Mouse (Mus musculus): ENCODE data around the gene Stk10. TPM values are rescaled to one million over a fixed set of nuclear protein-coding genes. Genes with fewer than 3 reads are reported as not detected.

The Stk10 gene
- total RNA-seq (2023; ENCODE audit: inconsistent age): 231 to 239 TPM (median 236 TPM) in 4 replicates

DNA sequence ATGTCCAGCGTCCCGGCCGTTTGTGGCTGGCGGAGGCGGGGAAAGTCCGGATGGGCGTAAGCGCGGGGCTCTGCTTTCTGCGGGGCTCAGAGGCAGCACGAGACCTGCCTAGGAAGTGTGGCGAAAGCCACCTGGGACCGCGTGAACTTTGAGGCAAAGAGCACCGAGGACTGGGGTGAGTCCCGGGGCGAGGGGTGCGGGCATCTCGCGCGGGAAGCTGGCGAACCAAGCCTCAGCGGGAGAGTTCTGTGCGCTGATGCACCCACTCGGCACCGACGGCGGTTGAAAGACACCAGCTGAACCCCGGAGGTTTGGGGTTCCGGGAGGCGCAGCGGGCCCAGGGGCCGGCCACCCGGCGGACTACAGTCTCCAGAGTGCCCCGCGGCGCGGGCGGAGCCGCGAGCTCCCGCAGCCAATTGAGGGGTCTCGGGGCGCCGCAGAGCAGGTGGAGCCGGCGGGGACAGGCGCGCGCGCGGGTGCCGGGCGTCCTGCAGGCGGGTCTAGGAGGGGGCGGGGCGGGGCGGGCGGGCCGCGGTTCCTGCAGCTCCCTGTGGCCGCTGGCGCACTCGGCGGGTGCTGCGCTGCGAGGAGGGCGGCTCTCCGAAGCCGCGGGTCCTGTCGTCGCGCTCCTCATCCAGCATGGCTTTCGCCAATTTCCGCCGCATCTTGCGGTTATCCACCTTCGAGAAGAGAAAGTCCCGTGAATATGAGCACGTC, at the start of gene Stk10:
Gene Stk10, plus strand, starts transcription at position 541 of the 717 bp plus-strand sequence.

DNA sequence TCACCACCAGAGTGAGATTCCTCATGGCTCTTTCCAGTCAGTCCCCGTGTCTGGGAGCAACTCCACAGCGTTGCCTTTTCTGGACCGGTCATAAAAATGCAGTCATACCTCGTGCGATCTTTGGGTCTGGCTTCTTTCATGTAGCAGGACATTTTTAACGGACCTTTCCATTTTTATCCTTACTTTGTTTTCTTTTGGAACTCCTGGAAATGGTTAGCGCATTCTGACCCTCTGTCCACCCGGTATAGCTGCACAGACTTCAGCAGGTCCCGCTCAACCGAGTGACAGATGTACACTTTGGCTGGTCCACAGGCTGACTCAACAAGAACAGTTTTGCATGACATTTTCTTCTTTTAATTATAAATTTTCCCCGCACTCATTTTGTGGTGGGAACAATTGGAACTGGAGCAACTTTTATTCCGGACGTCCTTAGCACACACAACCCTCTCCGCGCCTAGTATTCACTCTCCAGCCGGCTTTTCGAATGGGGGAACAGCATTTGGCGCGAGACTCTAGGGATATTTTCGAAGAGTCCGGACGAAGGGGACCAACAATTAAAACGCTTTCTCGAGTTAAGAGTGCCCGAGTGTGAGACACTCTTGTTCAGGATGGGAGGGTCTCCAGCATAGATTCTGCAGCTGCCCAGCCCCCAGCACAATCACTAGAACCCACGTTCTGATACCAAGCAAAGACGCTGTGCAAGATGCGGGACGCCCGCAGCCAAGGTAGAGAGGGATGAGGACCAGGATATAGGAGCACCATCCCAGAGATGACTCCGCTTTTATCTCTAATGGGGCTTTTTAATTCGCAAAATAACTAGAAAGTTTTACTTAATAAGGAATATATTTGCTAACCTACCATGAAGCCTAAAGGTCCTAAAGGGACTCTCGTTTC, 987 bp upstream of the Stk10 start, which contains the start of gene Efcab9:
Gene Efcab9, minus strand, starts transcription at position 211 of the 894 bp plus-strand sequence.

DNA sequence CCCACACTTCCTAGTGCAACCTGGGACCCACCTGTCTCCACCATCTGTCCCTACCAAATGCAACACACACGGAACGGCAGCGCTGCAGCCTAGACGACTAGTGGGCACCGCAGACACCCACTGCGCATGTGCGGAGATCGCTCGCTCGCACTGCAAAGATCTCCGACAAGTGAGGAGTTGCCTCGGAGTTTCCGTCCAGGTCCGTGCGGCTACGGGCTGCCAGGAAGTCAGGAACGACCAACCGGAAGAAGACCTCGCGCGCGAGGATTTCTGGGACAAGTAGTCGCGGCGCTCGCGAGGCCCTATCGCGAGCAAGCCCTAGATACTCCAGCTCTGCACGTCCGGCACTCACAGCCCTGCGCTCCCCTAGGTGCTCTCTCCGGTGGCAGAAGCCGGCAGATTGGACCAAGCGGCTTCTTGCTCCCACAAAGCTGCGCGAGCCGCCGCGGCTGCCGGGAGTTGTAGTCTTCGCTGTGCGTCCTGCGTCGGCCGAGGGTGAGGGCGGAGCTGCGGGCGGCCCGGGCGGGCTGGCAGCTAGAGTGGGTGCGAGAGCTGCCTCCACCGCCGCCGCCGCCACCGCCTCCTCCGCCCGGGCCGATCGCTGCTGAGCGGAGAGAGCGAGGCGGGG, 109.3 kb downstream of the Stk10 start, which contains the start of gene Fbxw11:
Gene Fbxw11, plus strand, starts transcription at position 476 of the 628 bp plus-strand sequence.

Other genes with a start within 250 kb of the Stk10 start
- 12.5 to 42.5 TPM (median 25.1 TPM) in 4 replicates for gene Hba-a1, start 249.8 kb upstream of the Stk10 start, total RNA-seq (2023; ENCODE audit: inconsistent age)
- not detected in 4 replicates for gene Hbq1b, start 246.3 kb upstream of the Stk10 start, total RNA-seq (2023; ENCODE audit: inconsistent age)
- 5.9 to 19.6 TPM (median 13.7 TPM) in 4 replicates for gene Hba-a2, start 236.8 kb upstream of the Stk10 start, total RNA-seq (2023; ENCODE audit: inconsistent age)
- gene Hbq1a, start 233.2 kb upstream of the Stk10 start, total RNA-seq (2023; ENCODE audit: inconsistent age): not detected in 4 replicates
- 0.10 to 0.12 TPM in 2 of 4 replicates, not detected in the others for gene Sh3pxd2b, start 185.5 kb upstream of the Stk10 start, total RNA-seq (2023; ENCODE audit: inconsistent age)
- 3.3 to 6.3 TPM (median 5.3 TPM) in 4 replicates for gene Ubtd2, start 77.9 kb upstream of the Stk10 start, total RNA-seq (2023; ENCODE audit: inconsistent age)
- gene Efcab9, start 1.2 kb upstream of the Stk10 start, total RNA-seq (2023; ENCODE audit: inconsistent age): 3.2 to 4.2 TPM (median 3.9 TPM) in 3 of 4 replicates, not detected in the other
- gene Fbxw11, start 109.4 kb downstream of the Stk10 start, total RNA-seq (2023; ENCODE audit: inconsistent age): 50.0 to 65.8 TPM (median 58.2 TPM) in 4 replicates